Mouse (Mus musculus) myocyte (in vitro differentiated cells): ENCODE data around the gene En1. TPM values are rescaled to one million over a fixed set of nuclear protein-coding genes. Genes with fewer than 3 reads are reported as not detected.

Source experiments
- H3K27me3 ChIP-seq: one replicate; pipeline ENCODE4 v1.6.1; 2011; ENCODE audit not compliant: control insufficient read depth, insufficient read depth, insufficient read length
- H3K36me3 ChIP-seq: one replicate; pipeline ENCODE4 v1.6.1; 2011; ENCODE audit not compliant: control insufficient read depth, insufficient read depth
- H3K4me2 ChIP-seq: one replicate; pipeline ENCODE4 v1.6.1; 2011; ENCODE audit warnings: low read depth, control low read depth
- H3K4me3 ChIP-seq: one replicate; pipeline ENCODE4 v1.5.1; 2011; ENCODE audit warnings: mild to moderate bottlenecking, control low read depth, moderate library complexity
- H3K79me2 ChIP-seq: one replicate; pipeline ENCODE4 v1.6.1; 2011; ENCODE audit not compliant: control insufficient read depth, insufficient read depth
- H3ac ChIP-seq: one replicate; pipeline ENCODE4 v1.6.1; 2011; ENCODE audit not compliant: control insufficient read depth, insufficient read length
- CEBPB ChIP-seq: IDR thresholded peaks from 2 replicates; pipeline ENCODE4 v1.6.1; 2011; ENCODE audit warnings: mild to moderate bottlenecking, moderate library complexity; ENCODE audit not compliant: poor library complexity, insufficient read depth, severe bottlenecking
- E2F4 ChIP-seq: IDR thresholded peaks from one replicate; pipeline ENCODE4 v1.6.1; 2011; ENCODE audit warnings: mild to moderate bottlenecking, control low read depth, moderate library complexity; ENCODE audit not compliant: insufficient read depth
- MAX ChIP-seq: IDR thresholded peaks from one replicate; pipeline ENCODE4 v1.6.1; 2011; ENCODE audit warnings: low read depth, mild to moderate bottlenecking, control low read depth
- MYOD1 ChIP-seq, 3 experiments: IDR thresholded peaks; one replicate each; pipeline ENCODE4 v1.6.1; 2011; ENCODE audit warnings: control low read depth in 2 of 3, low read depth in 2 of 3, mild to moderate bottlenecking in 2 of 3, moderate library complexity in 1 of 3; ENCODE audit not compliant: insufficient read length in 2 of 3, control insufficient read depth in 1 of 3
- MYOG ChIP-seq, 3 experiments: IDR thresholded peaks; one replicate each; pipeline ENCODE4 v1.6.1; 2011; ENCODE audit warnings: control low read depth in 2 of 3, low read depth in 2 of 3, mild to moderate bottlenecking in 2 of 3; ENCODE audit not compliant: insufficient read length in 2 of 3, control insufficient read depth in 1 of 3, insufficient read depth in 1 of 3
- POLR2A ChIP-seq: IDR thresholded peaks from one replicate; pipeline ENCODE4 v1.6.1; 2011; ENCODE audit warnings: low read depth, mild to moderate bottlenecking, control low read depth, moderate library complexity; ENCODE audit not compliant: insufficient read length
- POLR2AphosphoS2 ChIP-seq: IDR thresholded peaks from one replicate; pipeline ENCODE4 v1.6.1; 2011; ENCODE audit warnings: low read depth, control low read depth; ENCODE audit not compliant: insufficient read length
- REST ChIP-seq: IDR thresholded peaks from one replicate; pipeline ENCODE4 v1.6.1; 2011; ENCODE audit warnings: mild to moderate bottlenecking, control low read depth, moderate library complexity; ENCODE audit not compliant: insufficient read depth, insufficient read length
- SRF ChIP-seq: IDR thresholded peaks from one replicate; pipeline ENCODE4 v1.6.1; 2011; ENCODE audit warnings: low read depth; ENCODE audit not compliant: control insufficient read depth, insufficient read length
- TCF12 ChIP-seq: IDR thresholded peaks from one replicate; pipeline ENCODE4 v1.6.1; 2011; ENCODE audit warnings: mild to moderate bottlenecking, control low read depth; ENCODE audit not compliant: poor library complexity, insufficient read depth, severe bottlenecking
- TCF3 ChIP-seq: IDR thresholded peaks from one replicate; pipeline ENCODE4 v1.6.1; 2011; ENCODE audit warnings: low read depth, control low read depth; ENCODE audit not compliant: insufficient read length
- USF1 ChIP-seq: IDR thresholded peaks from one replicate; pipeline ENCODE4 v1.6.1; 2011; ENCODE audit warnings: low read depth, mild to moderate bottlenecking, control low read depth, moderate library complexity
- polyA plus RNA-seq: library from polyadenylated mRNA; unstranded; fragments of >200 nt; fragmentation: generic; extraction: Trizol; gene quantifications from one replicate; pipeline ENCODE4 v1.2.1, GENCODE M21; 2012; ENCODE audit warnings: missing spikeins

The En1 gene
- polyA plus RNA-seq, 1 experiment: 6.9 TPM

- TF ChIP-seq POLR2AphosphoS2: no peak
- no peak for TF ChIP-seq MYOD1 (IDR thresholded peaks at IDR 0.05; ENCODE audit: control insufficient read depth in 1 of 3, insufficient read length in 2 of 3, low read depth in 2 of 3)
- TF ChIP-seq E2F4: no peak
- TF ChIP-seq MAX: no peak
- TF ChIP-seq USF1: no peak
- no peak for TF ChIP-seq REST
- TF ChIP-seq SRF: no peak
- no peak for TF ChIP-seq CEBPB
- no peak for TF ChIP-seq MYOG (IDR thresholded peaks at IDR 0.05; ENCODE audit: control insufficient read depth in 1 of 3, insufficient read depth in 1 of 3, insufficient read length in 2 of 3, low read depth in 2 of 3)
- TF ChIP-seq TCF12: no peak
- no peak for TF ChIP-seq POLR2A
- no peak for TF ChIP-seq TCF3
- Histone ChIP-seq H3K4me3 (no peak overlapping the region), H3ac (no peak overlapping the region), H3K4me2 (no peak overlapping the region), H3K27me3 (peaks cover 9% of the 10 kb centered on the region), H3K79me2 (no peaks in the 10 kb centered on the region), H3K36me3 (no peaks in the 10 kb centered on the region)
These were observed 13.7 kb upstream of the En1 start for GRCm38 (mm10) chr1:120588362-120589027.

- no peaks in the 10 kb centered on the region for H3K27me3 ChIP-seq
- H3ac ChIP-seq: no peak overlapping the region
- no peaks in the 10 kb centered on the region for H3K79me2 ChIP-seq
- H3K4me3 ChIP-seq: no peak overlapping the region
- no peaks in the 10 kb centered on the region for H3K36me3 ChIP-seq
- no peak for TF ChIP-seq TCF12
- TF ChIP-seq REST: no peak
- no peak for TF ChIP-seq CEBPB
- no peak for TF ChIP-seq USF1
- TF ChIP-seq MAX: no peak
- TF ChIP-seq POLR2AphosphoS2: no peak
- no peak overlapping the region for H3K4me2 ChIP-seq
These were observed 8.8 kb upstream of the En1 start for GRCm38 (mm10) chr1:120593236-120593919.

DNA sequence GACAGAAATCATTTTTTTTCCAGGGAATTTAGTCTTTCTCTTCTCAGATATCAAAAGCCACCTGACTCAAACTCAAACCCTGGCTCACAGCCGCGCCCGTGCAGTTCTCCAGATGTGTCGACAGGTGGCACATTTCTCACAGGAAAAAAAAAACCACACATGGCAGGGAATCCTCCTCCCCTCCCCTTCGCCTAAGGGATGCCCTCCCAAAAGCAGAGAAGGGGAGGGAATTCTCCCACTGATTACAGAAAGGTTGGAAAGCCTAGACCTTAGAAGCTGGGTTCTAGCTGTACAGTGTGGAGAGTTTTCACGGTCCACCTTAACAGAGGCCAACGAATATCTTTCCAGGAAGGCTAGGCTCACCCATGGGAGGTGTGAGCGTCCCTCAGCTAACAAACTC is 7.6 kb upstream of the En1 start:
- H3K4me3 ChIP-seq: no peak overlapping the region
- H3K27me3 ChIP-seq: no peaks in the 10 kb centered on the region
- TF ChIP-seq POLR2AphosphoS2 (no peak), SRF (no peak), REST (no peak), TCF3 (no peak), MYOG (IDR thresholded peaks at IDR 0.05; ENCODE audit: control insufficient read depth in 1 of 3, insufficient read depth in 1 of 3, insufficient read length in 2 of 3, low read depth in 2 of 3) (no peak), TCF12 (no peak), MAX (no peak), CEBPB (no peak), USF1 (no peak), E2F4 (no peak), POLR2A (no peak), MYOD1 (IDR thresholded peaks at IDR 0.05; ENCODE audit: control insufficient read depth in 1 of 3, insufficient read length in 2 of 3, low read depth in 2 of 3) (no peak)
- H3K4me2 ChIP-seq: no peak overlapping the region
- no peak overlapping the region for H3ac ChIP-seq
- H3K36me3 ChIP-seq: no peaks in the 10 kb centered on the region
- H3K79me2 ChIP-seq: no peaks in the 10 kb centered on the region

DNA sequence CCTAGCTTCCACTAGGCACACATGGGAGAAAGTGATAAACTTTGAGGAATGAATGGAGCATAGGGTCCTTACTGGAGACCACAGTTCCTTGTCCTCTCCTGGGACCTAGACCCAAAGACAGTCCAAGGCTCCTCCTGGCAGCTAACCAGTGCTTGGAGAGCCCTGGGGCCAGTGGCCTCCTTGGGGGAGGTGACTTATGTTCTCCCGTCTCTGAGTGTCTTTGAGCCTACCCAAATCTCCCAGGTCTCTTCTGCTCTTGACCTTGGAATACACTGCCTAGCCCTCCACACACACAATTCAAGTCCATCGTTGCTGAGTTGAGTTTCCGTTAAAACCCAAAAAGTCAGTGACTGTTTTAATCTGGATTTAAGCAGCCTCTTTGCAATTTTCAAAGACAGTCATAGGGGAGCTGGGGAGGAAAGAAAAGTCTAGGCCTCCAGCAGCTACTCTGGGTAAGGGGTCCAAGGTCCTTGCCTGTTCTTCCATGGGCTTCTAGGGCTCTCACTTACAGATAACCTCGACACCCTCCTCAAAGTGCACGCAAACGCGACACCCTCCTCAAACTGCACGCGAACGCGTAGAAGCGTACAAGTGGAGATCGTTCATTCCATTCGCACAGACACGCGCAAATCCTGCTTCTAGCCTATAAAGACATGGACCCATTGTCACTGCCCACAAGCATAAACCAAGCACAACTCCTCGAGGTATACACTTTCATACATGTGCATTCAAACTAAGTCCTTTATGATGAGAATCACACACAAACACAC is 6.6 kb upstream of the En1 start:
- Histone ChIP-seq H3K4me2 (peak overlapping the region; percentile 94), H3K4me3 (peak overlapping the region; percentile 35), H3K79me2 (no peaks in the 10 kb centered on the region), H3K36me3 (no peaks in the 10 kb centered on the region), H3ac (no peak overlapping the region), H3K27me3 (no peaks in the 10 kb centered on the region)
- no peak for TF ChIP-seq CEBPB
- no peak for TF ChIP-seq MAX
- TF ChIP-seq TCF3: no peak
- TF ChIP-seq MYOG (IDR thresholded peaks at IDR 0.05; ENCODE audit: control insufficient read depth in 1 of 3, insufficient read depth in 1 of 3, insufficient read length in 2 of 3, low read depth in 2 of 3): no peak
- no peak for TF ChIP-seq TCF12
- no peak for TF ChIP-seq POLR2AphosphoS2
- no peak for TF ChIP-seq E2F4
- no peak for TF ChIP-seq MYOD1 (IDR thresholded peaks at IDR 0.05; ENCODE audit: control insufficient read depth in 1 of 3, insufficient read length in 2 of 3, low read depth in 2 of 3)
